Mouse (Mus musculus): ENCODE data around the gene Nhp2.
A peak's percentile ranks its signal among the peaks of the same experiment; 100 is the strongest.
"Not testable (repeated sequence)": the region's sequence is repeated elsewhere in the genome, so short reads cannot be mapped to it uniquely, and the experiment has no call there.

The Nhp2 gene

GRCm38 (mm10) chr11:51606447-51607095, 13.0 kb upstream of the Nhp2 start, which contains the start of gene Hnrnpab:
Hnrnpab (minus strand) TSS chr11:51606847.
- DNase-seq, result peak; percentile 98

GRCm38 (mm10) chr11:51607096-51607738, 12.3 kb upstream of the Nhp2 start:
- no peak for DNase-seq

GRCm38 (mm10) chr11:51609266-51609909, 10.1 kb upstream of the Nhp2 start:
- DNase-seq, result no peak

- DNase-seq, result not testable (repeated sequence)
Measured at GRCm38 (mm10) chr11:51609940-51610339, 9.6 kb upstream of the Nhp2 start.

- DNase-seq, result no peak
Measured at GRCm38 (mm10) chr11:51614256-51614655, 5.3 kb upstream of the Nhp2 start.

- DNase-seq, result no peak
Measured at GRCm38 (mm10) chr11:51615129-51615528, 4.4 kb upstream of the Nhp2 start.

GRCm38 (mm10) chr11:51615601-51616000, 3.9 kb upstream of the Nhp2 start:
- DNase-seq, result peak; percentile 84

- not testable (repeated sequence) for DNase-seq
Measured at GRCm38 (mm10) chr11:51616113-51616512, 3.4 kb upstream of the Nhp2 start.

- peak; percentile 85 for DNase-seq
Measured at GRCm38 (mm10) chr11:51617693-51618092, 1.8 kb upstream of the Nhp2 start.

GRCm38 (mm10) chr11:51618894-51619408, 584 bp upstream of the Nhp2 start:
- DNase-seq, result no peak

GRCm38 (mm10) chr11:51620084-51620483, 549 bp downstream of the Nhp2 start:
- DNase-seq, result no peak

GRCm38 (mm10) chr11:51621776-51622175, 2.2 kb downstream of the Nhp2 start:
- no peak for DNase-seq

GRCm38 (mm10) chr11:51622971-51623491, 3.5 kb downstream of the Nhp2 start:
- no peak for DNase-seq

- no peak for DNase-seq
Measured at GRCm38 (mm10) chr11:51625187-51625820, 5.8 kb downstream of the Nhp2 start.

GRCm38 (mm10) chr11:51627425-51627824, 7.9 kb downstream of the Nhp2 start:
- DNase-seq, result no peak

GRCm38 (mm10) chr11:51627907-51628306, 8.4 kb downstream of the Nhp2 start:
- DNase-seq, result no peak

- no peak for DNase-seq
Measured at GRCm38 (mm10) chr11:51629651-51630314, 10.2 kb downstream of the Nhp2 start.

GRCm38 (mm10) chr11:51632130-51632753, 12.7 kb downstream of the Nhp2 start:
- DNase-seq, result peak; percentile 47

GRCm38 (mm10) chr11:51633200-51633599, 13.7 kb downstream of the Nhp2 start:
- DNase-seq, result not testable (repeated sequence)

GRCm38 (mm10) chr11:51633721-51634120, 14.2 kb downstream of the Nhp2 start:
- no peak for DNase-seq

- no peak for DNase-seq
Measured at GRCm38 (mm10) chr11:51635127-51635524, 15.6 kb downstream of the Nhp2 start.
